Mouse (Mus musculus): Measurements from ENCODE around the gene Prc1. TPM values are rescaled to one million over a fixed set of nuclear protein-coding genes. Genes with fewer than 3 reads are reported as not detected.

Prc1 gene
- total RNA-seq, 2 experiments from 2014 or later, result 2.2 to 2.5 TPM

DNA sequence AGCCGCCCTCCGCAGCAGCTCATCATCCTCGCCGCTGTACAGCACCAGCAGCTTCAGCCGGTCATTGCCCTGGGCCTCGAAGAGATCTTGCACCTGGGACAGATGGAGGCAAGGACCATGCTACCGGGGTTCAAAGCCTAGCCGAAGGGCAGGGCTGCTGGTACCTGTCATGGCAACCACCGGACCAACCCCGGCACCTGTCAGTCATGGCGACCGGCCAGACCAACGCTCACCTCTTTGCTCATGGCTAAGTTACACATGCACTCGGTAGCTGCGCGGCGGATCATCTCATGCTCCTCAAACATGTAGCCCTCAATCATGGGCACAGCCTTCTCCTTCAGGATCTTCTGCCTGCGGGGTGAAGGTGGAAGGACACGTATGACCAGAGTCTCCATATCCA is 31.8 kb downstream of the Prc1 start:
- intact Hi-C loops (cut with DNase I), result no loop called here
- no peak for DNase-seq

DNA sequence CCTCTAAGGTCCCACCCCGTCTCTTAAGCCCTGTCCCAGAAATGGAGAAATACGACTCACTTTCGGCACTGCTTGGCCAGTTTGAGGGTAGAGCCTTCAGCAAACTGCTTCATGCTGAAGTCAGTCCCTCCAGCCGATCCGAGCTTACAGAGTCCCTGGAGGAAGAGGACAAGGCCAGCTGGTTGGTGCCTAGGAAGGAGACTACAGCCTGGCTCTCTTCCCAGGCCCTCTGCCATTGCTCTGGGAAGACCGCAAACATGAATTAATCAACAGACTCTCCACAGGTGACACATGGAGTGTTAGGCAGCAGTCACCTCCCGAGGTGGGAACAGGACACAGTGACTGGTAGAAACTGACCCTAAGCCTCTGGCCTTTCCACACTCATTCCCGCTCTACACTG is 36.0 kb downstream of the Prc1 start:
- intact Hi-C loops (cut with DNase I), result no loop called here
- DNase-seq, result no peak

GRCm38 (mm10) chr7:80331433-80331832 is 37.2 kb downstream of the Prc1 start:
- intact Hi-C loops (cut with DNase I), result no loop called here
- no peak for DNase-seq

DNA sequence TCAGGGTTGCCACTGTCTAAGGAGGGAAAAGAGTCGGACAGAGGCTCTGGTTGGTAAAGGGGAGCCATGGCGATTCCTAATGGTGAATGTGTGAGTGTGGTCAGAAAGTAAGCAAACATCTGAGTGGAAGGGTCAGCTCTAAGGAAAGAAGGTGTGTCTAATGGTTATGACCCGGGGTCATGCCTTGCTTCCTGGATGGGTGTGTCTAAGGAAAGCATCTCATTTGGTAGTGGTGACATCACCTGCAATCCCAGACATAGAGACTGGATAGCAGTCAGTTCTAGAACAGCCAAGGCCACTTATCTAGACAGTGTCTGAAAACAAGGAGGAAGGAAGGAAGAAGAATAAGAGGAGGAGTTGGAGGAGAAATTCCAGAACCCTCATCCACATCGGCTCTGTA is 40.6 kb downstream of the Prc1 start:
- intact Hi-C loops (cut with DNase I), result no loop called here
- no peak for DNase-seq

GRCm38 (mm10) chr7:80336932-80337331 is 42.7 kb downstream of the Prc1 start:
- intact Hi-C loops (cut with DNase I), result no loop called here
- DNase-seq, result no peak

- peak; percentile 23 to 33 for DNase-seq
- intact Hi-C loops (cut with DNase I), result no loop called here
These were observed 45.1 kb downstream of the Prc1 start for GRCm38 (mm10) chr7:80339371-80339770.

DNA sequence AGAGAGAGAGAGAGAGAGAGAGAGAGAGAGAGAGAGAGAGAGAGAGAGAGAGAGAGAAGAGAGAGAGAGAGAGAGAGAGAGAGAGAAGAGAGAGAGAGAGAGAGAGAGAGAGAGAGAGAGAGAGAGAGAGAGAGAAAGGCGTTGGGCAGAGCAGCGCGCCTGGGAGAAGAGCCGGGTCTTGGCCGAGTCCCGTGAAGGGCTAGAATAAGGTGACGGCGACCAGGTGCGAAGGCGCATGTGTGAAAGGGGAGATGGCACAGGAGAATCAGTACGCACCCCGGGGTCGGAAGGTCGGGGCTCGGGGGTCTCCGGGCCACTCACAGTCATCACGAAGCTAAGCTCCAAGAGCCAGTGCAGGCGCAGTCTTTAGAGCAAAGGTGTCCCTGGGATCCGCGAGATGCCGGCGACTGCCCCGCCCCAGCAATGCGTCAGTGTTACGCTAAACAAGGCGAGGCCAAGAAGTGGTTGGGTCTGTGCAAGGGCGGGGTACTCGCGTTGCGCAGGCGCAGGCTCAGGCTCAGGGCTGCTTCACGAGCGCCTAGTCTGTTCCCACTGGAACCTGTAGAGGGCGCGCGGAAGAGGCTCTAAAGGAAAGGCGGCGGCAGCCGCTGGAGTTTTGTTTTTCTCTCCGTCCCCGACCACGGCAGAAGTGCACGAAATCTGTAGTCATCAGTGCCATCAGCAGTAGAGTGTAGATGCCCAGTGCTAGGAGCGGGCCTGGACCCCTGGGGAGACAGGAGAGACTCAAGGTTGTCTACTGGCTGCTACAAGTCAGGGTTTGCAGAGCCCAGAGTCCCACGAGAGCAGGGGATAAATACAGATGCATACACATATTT is 45.8 kb downstream of the Prc1 start:
- peak; percentile 98 for DNase-seq
- intact Hi-C loops (cut with DNase I), result no loop called here

- intact Hi-C loops (cut with DNase I), result loop anchor here (1.0 kb wide), 1 partner anchor 30 kb away; no protein-coding TSS in a partner anchor
- DNase-seq, result peak; percentile 65 to 69
These were observed 46.5 kb downstream of the Prc1 start, which contains the start of gene Unc45a for GRCm38 (mm10) chr7:80340793-80341192. Unc45a (minus strand) TSS chr7:80341005.

- no peak for DNase-seq
- intact Hi-C loops (cut with DNase I), result loop anchor here (1.0 to 2.0 kb wide), 3 partner anchors 29 to 243 kb away; no protein-coding TSS in a partner anchor
These were observed 47.5 kb downstream of the Prc1 start for GRCm38 (mm10) chr7:80341793-80342192.

DNA sequence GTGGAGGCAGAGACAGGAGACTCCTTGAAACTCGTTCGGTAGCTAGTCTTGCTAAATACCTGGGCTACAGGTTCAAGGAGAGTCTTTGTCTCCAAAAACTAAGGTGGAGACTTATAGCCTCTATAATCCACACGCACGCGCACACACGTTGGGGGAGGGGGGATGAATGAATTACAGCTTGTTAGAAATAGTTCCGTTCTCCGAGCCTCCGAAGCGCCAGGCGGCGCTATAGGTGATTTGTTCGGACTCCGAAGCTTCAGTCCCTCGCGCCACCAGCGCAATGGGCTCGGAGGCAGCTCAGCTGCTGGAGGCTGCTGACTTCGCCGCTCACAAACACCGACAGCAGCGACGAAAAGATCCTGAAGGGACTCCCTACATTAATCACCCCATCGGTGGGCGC is 48.6 kb downstream of the Prc1 start, which contains the start of gene Hddc3:
TSS of gene Hddc3 (plus strand) at position 247 of the 400 bp plus-strand sequence.
- intact Hi-C loops (cut with DNase I), result loop anchor here (2.0 kb wide), 2 partner anchors 34 to 242 kb away; no protein-coding TSS in a partner anchor
- DNase-seq, result peak; percentile 91 to 96

DNA sequence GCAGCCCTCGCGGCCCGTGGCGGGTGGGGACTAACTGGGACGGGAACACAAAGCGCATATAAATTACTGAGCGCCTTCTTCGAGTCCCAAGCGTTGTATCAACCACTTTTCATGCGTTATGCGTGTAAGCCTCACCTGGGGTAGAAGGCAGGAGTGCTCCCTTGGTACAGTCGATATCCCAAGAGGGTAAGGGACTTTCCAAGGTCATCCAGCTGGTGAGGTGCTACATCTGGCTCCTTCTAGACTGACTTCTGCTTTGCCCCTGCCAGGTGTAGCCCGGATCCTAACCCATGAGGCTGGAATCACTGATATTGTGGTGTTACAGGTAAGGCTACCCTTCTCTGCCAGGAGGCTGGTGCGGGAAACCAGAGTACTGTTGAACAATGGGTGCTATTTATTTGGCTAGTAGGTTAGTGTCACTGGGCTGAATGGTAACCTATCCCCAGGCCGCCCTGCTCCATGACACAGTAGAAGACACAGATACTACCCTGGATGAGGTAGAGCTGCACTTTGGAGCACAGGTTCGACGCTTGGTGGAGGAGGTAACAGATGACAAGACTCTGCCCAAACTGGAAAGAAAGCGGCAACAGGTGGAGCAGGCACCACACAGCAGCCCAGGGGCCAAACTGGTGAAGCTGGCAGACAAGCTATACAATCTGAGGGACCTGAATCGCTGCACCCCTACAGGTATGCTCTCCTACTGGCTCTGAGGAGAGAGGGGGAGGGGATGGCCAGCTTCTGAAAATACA is 49.2 kb downstream of the Prc1 start:
- intact Hi-C loops (cut with DNase I), result loop anchor here (2.0 kb wide), 2 partner anchors 33 to 241 kb away; no protein-coding TSS in a partner anchor
- DNase-seq, result no peak

DNA sequence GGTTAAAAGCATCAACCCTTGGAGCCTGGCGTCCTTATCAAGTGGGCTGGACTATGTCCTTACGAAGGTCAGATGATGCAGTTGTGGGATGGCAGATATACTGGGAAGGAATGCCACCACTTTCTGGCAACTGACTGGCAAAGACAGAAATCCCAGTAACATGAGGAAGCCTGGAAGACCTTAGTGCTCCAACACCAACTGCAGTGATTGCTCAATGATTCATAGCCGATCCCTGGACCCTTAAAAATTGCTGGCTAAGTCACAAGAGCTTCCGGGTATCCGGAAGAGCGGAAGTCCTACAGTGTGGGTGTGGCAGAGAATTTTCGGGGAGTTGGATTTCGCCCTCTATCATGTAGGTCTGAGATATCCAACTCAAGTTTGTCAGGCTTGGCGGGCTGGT is 51.9 kb downstream of the Prc1 start:
- intact Hi-C loops (cut with DNase I), result no loop called here
- no peak for DNase-seq

DNA sequence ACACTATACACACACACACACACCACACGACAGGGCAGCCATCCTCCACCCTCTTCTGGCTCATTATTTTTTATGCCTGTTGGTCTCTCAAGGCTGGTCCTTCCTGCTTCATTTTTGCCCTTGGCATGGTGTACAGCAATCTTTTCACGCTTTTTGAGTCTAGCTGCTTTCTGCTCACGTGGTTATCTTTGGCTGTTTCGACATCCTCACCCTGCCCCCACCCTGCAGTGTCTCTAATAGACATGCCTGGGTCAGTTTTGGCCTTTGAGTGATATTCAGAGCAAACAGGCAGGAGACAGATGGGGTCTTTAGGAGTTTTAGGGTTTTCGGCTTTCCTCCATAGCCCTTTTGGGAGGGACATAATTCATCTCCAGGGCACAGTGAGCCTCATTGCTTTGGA is 52.6 kb downstream of the Prc1 start:
- DNase-seq, result no peak
- intact Hi-C loops (cut with DNase I), result no loop called here

DNA sequence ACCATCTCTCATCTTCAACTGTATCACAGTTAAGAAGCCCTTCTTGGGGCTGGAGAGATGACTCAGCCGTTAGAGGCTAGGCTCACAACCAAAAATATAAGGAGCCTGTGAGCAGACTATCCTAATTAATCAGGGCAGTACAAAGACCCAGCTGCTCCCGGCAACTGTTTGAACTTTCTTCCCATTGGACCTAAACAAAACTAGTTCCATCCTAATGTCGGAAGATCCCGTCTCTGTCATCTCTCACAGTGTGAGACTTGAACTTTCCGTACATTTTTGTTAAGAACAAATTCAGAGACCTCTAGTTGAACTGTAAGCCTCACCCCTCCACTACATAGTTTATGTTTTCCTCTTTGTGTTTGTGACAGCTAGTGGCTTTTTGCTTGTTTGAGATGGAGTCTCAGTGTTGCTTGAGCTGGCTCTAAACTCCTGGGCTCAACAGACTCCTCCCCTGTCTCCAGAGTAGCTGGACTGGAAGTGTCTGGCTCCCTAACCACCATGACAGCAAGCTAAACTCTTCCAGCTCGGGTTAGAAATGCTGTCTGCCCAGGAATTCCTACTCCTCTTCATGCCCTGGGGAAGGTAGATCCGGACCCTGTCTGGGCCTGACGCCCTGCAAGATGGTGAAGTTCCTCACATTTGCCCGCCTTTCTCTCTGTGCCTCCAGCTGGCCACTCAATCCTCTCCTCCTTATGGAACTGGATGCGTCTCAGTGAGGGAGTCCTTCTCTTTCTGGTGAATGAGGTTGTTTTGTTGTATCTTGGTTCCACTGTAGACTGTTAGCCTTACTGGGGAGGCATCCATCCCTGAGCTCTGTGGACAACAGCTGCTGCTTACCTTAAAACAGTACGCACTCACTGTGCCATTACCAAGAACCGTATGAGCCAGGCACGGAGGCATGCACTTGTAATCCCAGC is 53.7 kb downstream of the Prc1 start:
- intact Hi-C loops (cut with DNase I), result no loop called here
- no peak for DNase-seq

- intact Hi-C loops (cut with DNase I), result no loop called here
These were observed 56.6 kb downstream of the Prc1 start for GRCm38 (mm10) chr7:80350808-80351207.

GRCm38 (mm10) chr7:80352920-80353319 is 58.7 kb downstream of the Prc1 start:
- DNase-seq, result no peak
- intact Hi-C loops (cut with DNase I), result no loop called here

More at GRCm38 (mm10) chr7:80350808-80351207, 56.6 kb downstream of the Prc1 start:
- DNase-seq, result no peak

DNA sequence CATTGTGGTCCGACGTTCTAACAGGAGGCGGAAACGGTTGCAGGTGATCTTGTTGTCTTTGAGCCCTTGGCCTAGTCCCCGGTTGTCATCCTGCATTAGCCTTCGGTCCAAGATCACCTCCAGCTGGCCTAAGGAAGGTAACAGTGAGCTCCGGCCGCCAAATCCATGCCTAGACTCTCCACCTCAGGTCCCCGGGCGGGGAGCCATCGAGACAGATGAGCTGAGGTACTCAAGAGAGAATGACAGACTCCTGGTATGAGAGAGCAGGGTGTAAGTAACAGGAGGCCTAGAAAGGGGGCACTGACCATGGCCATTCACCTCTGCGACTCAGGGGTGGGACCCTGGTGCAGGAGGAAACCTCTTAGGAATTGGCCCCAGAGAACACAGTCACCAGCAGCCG is 62.1 kb downstream of the Prc1 start:
- intact Hi-C loops (cut with DNase I), result no loop called here
- no peak for DNase-seq

GRCm38 (mm10) chr7:80357156-80357555 is 62.9 kb downstream of the Prc1 start:
- intact Hi-C loops (cut with DNase I), result no loop called here
- DNase-seq, result no peak

GRCm38 (mm10) chr7:80358039-80358438 is 63.8 kb downstream of the Prc1 start:
- intact Hi-C loops (cut with DNase I), result no loop called here
- no peak for DNase-seq

- no peak for DNase-seq
- intact Hi-C loops (cut with DNase I), result no loop called here
These were observed 66.2 kb downstream of the Prc1 start for GRCm38 (mm10) chr7:80360435-80360834.

Data from heart, postnatal 36 days (tissue).